Mouse (Mus musculus) G1E-ER4 (cell line): ENCODE measurements around the gene Tpm1. TPM values are rescaled to one million over a fixed set of nuclear protein-coding genes. Genes with fewer than 3 reads are reported as not detected.

Experiments
- GATA1 ChIP-seq: IDR thresholded peaks from one replicate; pipeline ENCODE4 v1.8.0; 2012; ENCODE audit warnings: low read length, inconsistent platforms
- polyA plus RNA-seq: library from polyadenylated mRNA; stranded (reverse); fragments of >175 nt; gene quantifications from 2 replicates; pipeline ENCODE4 v1.2.3, GENCODE M21; 2012

The Tpm1 gene
- polyA plus RNA-seq, 1 experiment: 80.5 TPM

- TF ChIP-seq GATA1: no peak
Measured at GRCm38 (mm10) chr9:67050736-67051337, 1.6 kb upstream of the Tpm1 start.

GRCm38 (mm10) chr9:67049836-67050235, 630 bp upstream of the Tpm1 start:
- TF ChIP-seq GATA1: no peak

GRCm38 (mm10) chr9:67048483-67049085, 622 bp downstream of the Tpm1 start:
- no peak for TF ChIP-seq GATA1

DNA sequence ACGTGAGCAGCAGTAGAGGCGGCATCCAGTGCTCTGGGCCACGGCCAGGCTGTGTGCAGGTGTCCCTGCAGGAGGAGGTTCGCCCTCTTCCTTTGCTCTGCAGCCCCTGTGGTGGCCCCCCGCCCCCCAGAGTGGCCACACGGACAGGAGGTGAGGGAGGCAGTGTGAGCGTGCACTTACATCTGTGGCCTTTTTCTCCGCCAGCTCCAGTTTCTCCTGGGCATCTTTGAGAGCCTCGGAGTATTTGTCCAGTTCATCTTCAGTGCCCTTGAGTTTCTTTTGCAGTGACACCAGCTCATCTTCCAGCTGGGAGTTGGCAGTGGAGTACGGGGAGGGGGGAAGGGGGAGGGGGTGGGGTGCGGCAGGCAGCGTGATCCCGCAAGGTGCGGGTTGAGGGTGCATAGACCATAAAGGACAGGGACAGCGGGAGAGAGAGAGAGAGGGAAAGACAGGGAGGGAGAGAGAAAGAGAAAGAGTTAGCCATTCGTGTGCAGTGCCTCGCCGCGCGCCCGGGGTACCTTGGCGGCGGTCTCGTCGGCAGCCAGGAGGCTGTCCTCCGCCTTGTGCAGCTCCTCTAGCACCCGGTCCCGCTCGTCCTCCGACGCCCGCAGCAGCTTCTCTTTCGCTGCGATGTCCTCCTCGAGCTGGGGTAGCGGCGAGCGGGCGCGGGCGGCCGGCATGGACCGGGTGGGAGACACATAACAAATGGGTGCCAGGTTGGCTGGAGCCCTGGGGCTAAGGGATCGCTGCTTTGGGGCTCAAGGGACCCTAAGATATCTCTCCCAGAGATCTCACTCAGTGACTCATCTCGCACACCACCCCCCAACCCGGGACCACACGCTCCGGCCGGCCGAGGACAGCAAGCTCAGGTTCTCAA, 1.4 kb downstream of the Tpm1 start:
- no peak for TF ChIP-seq GATA1

DNA sequence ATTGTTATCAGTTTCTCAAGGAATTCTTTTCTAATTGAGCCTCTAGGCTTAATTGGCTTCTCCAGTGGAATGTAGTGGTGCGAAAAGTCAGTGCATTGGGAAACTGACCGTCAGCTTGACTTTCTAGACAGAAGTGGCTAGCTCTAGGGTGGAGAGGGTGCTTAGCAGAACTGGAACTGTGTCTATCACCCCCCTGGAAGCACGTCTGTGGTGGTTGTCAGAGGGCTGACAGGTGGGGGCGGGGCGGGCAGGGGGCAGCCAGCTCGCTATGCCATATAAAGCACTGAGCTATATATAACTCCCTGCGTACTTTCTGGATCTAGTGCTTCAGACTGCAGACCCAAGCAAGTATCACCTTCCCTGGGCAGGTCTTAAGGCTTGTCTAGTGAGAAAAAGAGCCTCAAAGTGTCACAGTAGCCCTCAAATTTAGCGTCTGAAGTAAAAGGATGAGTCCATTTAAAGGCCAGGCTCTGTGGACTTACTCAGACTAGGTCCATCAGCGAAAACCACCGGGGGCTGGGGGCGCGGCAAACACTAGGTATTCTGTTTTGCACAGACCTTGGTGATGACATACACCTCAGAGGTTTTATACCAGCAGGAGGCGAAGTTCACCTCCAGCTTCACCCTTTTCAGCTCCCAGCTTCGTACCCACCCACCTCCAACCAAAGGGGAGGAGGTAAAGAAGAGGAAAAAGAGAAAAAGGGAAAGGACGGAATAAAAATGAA, 2.2 kb downstream of the Tpm1 start:
- no peak for TF ChIP-seq GATA1

- TF ChIP-seq GATA1: no peak
Measured at GRCm38 (mm10) chr9:67045966-67046602, 3.1 kb downstream of the Tpm1 start.

DNA sequence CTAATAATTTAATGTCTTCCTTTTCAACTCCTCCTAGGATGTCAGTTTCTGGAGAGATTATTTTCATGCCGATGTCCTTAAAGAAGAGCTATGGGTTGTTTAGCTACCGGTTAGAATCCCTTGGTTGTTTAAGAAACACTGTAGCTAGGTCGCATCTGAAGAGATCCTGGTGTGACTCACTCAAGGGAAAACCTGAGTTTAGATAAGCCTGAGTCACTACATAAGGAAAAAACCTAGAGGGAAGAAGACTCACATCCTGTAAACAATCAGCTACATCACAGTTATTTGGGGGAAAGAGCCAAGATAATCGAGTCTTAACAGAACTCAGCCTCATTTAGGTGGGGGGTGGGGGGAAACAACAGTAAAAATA, 3.9 kb downstream of the Tpm1 start:
- no peak for TF ChIP-seq GATA1

GRCm38 (mm10) chr9:67044551-67045305, 4.5 kb downstream of the Tpm1 start:
- TF ChIP-seq GATA1: no peak

DNA sequence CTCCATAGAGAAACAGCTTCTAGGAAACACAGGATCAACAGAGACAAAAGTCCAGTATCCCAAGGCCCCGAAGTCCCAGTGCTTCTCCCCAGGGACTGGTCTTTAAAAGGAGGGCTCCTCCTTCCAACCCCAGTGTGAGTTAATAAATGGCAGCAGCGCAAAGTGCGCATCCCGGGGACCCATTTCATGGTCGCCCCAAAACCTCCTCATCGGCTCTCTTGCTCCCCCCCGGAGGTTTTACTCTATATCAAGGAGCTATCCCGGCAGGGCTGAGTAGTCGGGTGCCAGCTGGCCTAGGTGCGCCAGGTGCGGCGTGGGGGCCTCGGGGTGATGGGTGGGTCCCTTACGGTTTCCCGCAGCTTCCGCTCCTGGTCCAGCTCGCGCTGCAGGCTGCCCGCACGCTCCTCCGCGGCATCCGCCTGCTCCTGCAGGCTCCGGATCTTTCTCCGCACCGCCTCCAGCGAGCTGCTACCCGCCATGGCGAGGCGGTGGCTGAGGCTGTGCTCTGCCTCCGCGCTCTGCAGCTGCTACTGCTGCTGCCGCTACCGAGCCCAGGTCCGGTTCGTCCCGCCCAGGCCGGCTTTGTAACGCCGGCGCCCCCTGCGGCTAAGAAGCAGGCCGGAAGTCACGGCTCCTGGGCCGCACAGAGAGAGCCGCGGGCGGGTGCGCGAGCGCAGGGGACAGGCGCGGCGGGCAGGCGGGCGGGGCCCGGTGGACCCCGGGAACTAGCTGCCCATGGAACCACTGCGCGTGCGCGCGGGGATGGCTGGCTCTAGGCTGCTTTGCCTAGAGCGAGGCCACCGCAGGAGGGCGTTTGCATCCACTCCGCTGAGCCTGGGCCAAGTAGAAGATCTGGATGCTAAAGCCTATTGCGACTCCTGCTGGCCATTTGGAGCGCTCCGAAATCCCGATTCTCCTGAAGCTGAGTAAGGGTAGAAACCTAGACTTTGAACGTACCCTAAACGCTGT, 5.7 kb downstream of the Tpm1 start:
- TF ChIP-seq GATA1: no peak

DNA sequence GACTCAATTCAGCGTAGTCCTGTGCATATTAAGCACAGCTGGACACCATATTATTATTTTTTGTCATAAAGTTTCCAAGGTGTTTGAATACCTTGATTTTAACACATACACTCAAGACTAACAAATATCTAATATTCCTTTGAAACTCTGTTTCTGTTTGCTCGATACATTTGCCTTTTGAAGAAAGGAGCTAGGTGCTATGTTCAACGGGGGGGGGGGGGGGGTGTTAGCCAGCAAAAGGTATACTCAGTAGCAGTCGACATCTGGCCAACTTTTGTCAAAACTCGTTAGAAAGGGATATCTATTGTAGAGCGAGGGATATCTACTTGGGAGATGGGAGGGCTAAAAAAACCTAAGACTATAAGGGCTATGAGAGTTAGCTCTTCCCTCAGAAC, 6.4 kb downstream of the Tpm1 start:
- no peak for TF ChIP-seq GATA1

DNA sequence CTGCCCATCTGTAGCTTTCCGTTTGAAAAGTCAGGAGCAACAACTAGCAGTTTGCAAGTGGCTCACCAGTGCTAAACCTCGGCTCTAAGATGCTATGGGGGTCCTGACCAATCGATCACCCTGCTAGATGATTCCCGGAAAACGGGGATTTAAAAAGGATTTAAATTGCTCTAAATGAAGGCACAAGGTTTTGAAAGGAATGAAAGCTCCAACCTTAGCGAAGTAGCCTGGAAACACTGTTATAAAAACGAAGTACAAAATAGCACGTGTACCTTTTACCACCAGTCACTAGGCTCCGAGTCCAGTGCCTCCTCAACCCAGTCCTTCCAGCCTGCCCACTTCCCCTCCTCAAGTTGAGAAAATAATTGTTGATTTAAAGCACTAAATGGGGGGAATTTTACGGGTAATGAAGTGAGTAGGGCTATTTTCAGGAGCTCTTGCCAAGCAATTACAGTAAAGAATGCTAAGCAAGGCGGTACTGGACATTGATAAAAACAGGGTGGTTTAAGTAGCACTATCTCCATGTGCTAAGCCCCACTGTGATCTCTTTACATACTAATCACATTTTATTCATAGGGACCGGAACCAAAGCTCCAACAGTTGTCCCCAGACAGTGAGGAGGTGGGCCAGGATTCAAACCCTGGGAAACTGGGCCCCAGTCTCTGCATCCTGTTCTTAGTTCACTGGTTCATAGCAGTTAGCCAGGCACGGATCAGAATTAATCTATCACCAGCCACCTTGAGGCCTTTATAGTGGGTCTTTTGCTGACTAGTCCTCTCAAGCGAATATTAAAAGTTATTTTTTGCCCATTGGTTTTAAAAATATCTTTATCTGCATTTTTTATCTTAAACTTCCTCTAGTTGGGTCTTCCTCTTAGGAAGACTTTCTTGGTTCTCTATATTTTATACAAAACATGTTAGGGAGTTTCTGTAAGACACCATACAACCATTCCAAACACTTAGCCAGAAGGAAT, 7.1 kb downstream of the Tpm1 start:
- TF ChIP-seq GATA1: no peak
